Mouse (Mus musculus): ENCODE results near the gene Map10. TPM values are rescaled to one million over a fixed set of nuclear protein-coding genes. Genes with fewer than 3 reads are reported as not detected.

Map10 gene
- 4.9 and 5.9 TPM in 2 replicates for polyA plus RNA-seq (2015; fragmentation: Nextera tagmentation; extraction: Ambion mirVana)

DNA sequence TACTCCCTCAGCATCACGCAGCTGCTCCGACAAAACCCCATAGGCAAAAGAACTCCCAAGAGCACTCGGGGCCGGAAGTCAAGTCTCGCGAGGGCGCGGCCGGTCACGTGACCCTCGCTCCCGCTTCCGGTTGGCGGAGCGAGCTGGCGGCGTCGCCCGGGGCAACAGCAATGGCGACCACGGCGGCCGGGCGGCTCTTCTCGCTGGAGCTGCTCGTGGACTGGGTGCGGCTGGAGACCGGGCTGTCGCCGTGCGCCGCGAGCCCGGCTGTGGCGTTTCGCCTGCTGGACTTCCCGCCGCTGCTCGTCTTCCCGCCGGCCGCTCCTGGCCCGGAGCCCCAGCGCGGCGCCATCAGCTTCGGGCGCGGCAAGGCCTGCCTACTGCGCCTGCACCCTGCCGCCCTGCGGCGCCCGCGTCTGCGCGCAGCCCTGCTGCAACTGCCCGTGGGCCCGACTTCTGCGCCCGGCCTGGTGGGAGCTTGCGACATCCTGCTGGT, at the start of gene Map10:
Gene Map10, plus strand, starts transcription at position 119 of the 496 bp plus-strand sequence.
- H3K4me3 ChIP-seq: peak within 1 kb of the TSS; percentile 72
- H3K9me3 ChIP-seq: peaks cover 23% of the 10 kb centered on the region
- 3% methylated on average over 61 of the region's 62 CpGs for WGBS
- peak within 1 kb of the TSS; percentile 87 for H3K4me2 ChIP-seq
- H3K27ac ChIP-seq (replicated peaks): peak within 1 kb of the TSS; percentile 56
- no peaks in the 10 kb centered on the region for H3K27me3 ChIP-seq (replicated peaks)
- peak within 1 kb of the TSS; percentile 83 for H3K9ac ChIP-seq
- peak; percentile 56 for ATAC-seq (ENCODE audit: extremely low read depth, insufficient number of reproducible peaks, low FRiP score, low TSS enrichment)
- peaks cover 21% of the 10 kb centered on the region for H3K36me3 ChIP-seq
- H3K4me1 ChIP-seq: peaks cover 38% of the 10 kb centered on the region

DNA sequence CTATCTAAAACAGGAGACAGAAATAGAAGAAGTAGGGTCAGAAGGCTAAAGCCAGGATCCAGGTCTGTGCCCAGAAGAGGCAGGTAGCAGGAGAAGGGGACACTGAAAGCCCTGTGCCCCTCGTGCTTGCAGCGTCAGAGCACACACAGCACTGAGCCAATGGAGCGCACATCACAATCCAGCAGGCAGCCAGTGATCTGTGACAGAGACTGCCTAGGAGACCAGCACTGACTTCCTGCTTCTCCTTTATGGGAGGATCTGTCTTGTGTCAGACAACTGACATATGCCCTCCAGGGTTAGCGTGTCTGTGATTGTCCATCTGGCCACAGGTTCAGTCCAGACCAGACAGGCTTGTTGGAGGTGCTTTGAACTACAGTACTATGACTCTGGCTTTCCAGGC, 49.3 kb upstream of the Map10 start:
- no peak for ATAC-seq (ENCODE audit: extremely low read depth, insufficient number of reproducible peaks, low FRiP score, low TSS enrichment)
- H3K4me1 ChIP-seq: peaks cover 68% of the 10 kb centered on the region
- WGBS: 22% methylated on average over 4 of the region's 4 CpGs

DNA sequence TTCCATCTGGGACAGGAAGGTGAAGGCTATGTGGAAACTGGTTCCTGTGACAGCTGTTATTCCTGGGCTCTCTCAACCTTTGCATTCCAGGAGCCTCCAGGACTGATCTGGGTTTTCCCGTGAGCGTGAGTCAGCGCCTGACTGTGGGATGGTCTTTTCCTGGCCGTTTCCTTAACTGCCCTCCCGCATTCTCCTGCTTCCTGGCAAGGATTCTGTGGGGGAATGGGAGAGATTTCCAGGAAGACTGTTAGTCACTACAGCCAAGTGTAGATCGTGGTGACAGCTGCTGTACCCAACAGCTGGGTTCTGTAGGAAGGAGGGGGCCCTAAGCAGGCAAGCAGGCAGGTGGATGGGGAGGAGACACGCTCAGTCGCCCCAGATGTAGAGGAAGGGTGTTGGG, 45.3 kb upstream of the Map10 start:
- 30% methylated on average over 8 of the region's 8 CpGs for WGBS
- peak overlapping the region; percentile 59 for H3K27ac ChIP-seq (replicated peaks)
- peaks cover 4% of the 10 kb centered on the region; the same call in 1 of the 2 replicates for H3K9me3 ChIP-seq
- H3K4me3 ChIP-seq: no peak overlapping the region
- no peaks in the 10 kb centered on the region for H3K36me3 ChIP-seq
- no peak overlapping the region for H3K9ac ChIP-seq
- no peaks in the 10 kb centered on the region for H3K27me3 ChIP-seq (replicated peaks)
- peaks cover 35% of the 10 kb centered on the region for H3K4me1 ChIP-seq
- no peak overlapping the region for H3K4me2 ChIP-seq
- no peak for ATAC-seq (ENCODE audit: extremely low read depth, insufficient number of reproducible peaks, low FRiP score, low TSS enrichment)

More for the DNA sequence above, 49.3 kb upstream of the Map10 start:
- H3K27ac ChIP-seq (replicated peaks): peak overlapping the region; percentile 63
- no peaks in the 10 kb centered on the region for H3K36me3 ChIP-seq
- H3K9ac ChIP-seq: no peak overlapping the region
- H3K9me3 ChIP-seq: no peaks in the 10 kb centered on the region; the same call in 1 of the 2 replicates
- no peak overlapping the region for H3K4me3 ChIP-seq
- H3K27me3 ChIP-seq (replicated peaks): no peaks in the 10 kb centered on the region
- H3K4me2 ChIP-seq: no peak overlapping the region

DNA sequence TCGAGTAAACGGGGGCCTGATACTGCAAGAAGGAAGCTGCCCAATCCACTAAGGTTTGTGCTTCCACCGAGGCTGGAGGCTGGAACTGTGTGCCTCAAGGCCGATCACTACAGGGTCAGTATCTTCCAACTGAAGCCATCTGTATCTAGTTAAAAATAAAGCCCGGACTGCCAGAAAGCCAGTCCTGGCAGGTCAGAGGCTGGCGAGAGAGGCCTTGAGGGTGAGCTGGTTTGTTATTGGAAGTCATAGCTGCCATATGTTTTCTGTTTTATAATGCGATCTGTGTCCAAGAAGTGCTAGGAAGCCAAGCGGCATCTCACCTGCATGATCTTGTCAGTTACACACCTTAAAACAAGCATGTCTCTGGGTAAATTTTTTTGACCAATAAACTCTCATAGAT, 43.2 kb upstream of the Map10 start:
- 84% methylated on average over 8 of the region's 8 CpGs for WGBS
- Histone ChIP-seq H3K36me3 (no peaks in the 10 kb centered on the region), H3K9ac (no peak overlapping the region), H3K4me2 (no peak overlapping the region), H3K27me3 (replicated peaks) (no peaks in the 10 kb centered on the region), H3K4me1 (peaks cover 18% of the 10 kb centered on the region), H3K27ac (replicated peaks) (no peak overlapping the region), H3K4me3 (no peak overlapping the region), H3K9me3 (peaks cover 4% of the 10 kb centered on the region; the same call in 1 of the 2 replicates)
- no peak for ATAC-seq (ENCODE audit: extremely low read depth, insufficient number of reproducible peaks, low FRiP score, low TSS enrichment)

GRCm38 (mm10) chr8:125628834-125629233, 40.8 kb upstream of the Map10 start:
- Histone ChIP-seq H3K4me3 (no peak overlapping the region), H3K9ac (no peak overlapping the region), H3K27ac (replicated peaks) (no peak overlapping the region), H3K9me3 (peaks cover 4% of the 10 kb centered on the region; the same call in 1 of the 2 replicates), H3K27me3 (replicated peaks) (no peaks in the 10 kb centered on the region), H3K4me2 (no peak overlapping the region), H3K4me1 (peaks cover 9% of the 10 kb centered on the region), H3K36me3 (no peaks in the 10 kb centered on the region)
- 76% methylated on average over 1 of the region's 1 CpGs for WGBS
- no peak for ATAC-seq (ENCODE audit: extremely low read depth, insufficient number of reproducible peaks, low FRiP score, low TSS enrichment)

GRCm38 (mm10) chr8:125638411-125639058, 31.1 kb upstream of the Map10 start:
- H3K4me2 ChIP-seq: no peak overlapping the region
- H3K27me3 ChIP-seq (replicated peaks): no peaks in the 10 kb centered on the region
- H3K36me3 ChIP-seq: no peaks in the 10 kb centered on the region
- H3K9me3 ChIP-seq: peaks cover 8% of the 10 kb centered on the region; the same call in 1 of the 2 replicates
- WGBS: 52% methylated on average over 6 of the region's 6 CpGs
- H3K4me1 ChIP-seq: peaks cover 20% of the 10 kb centered on the region
- H3K9ac ChIP-seq: no peak overlapping the region
- H3K27ac ChIP-seq (replicated peaks): no peak overlapping the region
- no peak for ATAC-seq (ENCODE audit: extremely low read depth, insufficient number of reproducible peaks, low FRiP score, low TSS enrichment)
- H3K4me3 ChIP-seq: no peak overlapping the region

DNA sequence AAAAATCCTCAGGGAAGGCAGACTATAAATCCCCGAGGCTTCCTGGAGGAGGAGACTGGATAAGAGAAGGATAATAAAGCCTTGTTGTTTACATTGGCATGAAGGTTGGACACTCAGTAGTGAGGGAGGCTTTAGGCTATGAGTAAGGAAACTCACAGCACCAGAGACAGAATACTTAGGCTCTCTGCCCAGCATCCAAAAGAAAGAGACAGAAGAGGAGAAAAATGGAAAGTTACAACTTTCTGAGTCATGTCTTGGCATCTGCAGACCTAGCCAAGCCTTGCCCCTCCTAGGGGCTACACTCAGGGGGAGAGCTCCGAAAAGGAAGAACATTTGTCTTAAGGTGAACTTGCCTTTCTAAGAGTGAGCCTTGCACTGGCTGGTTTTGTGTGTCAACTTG, 30.0 kb upstream of the Map10 start:
- no peak overlapping the region for H3K9ac ChIP-seq
- 66% methylated on average over 2 of the region's 2 CpGs for WGBS
- ATAC-seq (ENCODE audit: extremely low read depth, insufficient number of reproducible peaks, low FRiP score, low TSS enrichment): no peak

DNA sequence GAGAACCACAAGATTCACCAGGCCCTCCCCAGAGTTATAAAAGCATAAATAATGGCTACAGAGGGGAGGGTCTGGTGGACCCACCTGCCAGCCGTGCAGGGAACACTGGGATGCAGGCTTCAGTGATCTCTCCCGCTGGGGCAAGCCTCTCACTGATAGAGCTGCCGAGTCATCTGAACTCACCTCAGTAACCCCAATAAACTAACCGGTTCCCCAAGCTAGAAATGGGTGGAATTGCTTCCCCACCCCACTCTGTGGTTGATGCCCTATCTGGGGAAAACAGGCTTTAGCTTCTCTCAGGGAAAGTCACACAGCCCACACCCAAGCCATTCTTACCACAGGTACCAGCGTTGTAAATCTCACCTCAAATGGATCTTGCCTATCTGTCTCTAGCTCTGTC, 28.9 kb upstream of the Map10 start:
- no peak overlapping the region for H3K4me3 ChIP-seq

More for the DNA sequence above, 30.0 kb upstream of the Map10 start:
- H3K27ac ChIP-seq (replicated peaks): no peak overlapping the region
- no peaks in the 10 kb centered on the region for H3K27me3 ChIP-seq (replicated peaks)
- peaks cover 20% of the 10 kb centered on the region for H3K4me1 ChIP-seq
- no peak overlapping the region for H3K4me2 ChIP-seq
- no peaks in the 10 kb centered on the region for H3K36me3 ChIP-seq
- H3K4me3 ChIP-seq: no peak overlapping the region
- peaks cover 8% of the 10 kb centered on the region; the same call in 1 of the 2 replicates for H3K9me3 ChIP-seq

DNA sequence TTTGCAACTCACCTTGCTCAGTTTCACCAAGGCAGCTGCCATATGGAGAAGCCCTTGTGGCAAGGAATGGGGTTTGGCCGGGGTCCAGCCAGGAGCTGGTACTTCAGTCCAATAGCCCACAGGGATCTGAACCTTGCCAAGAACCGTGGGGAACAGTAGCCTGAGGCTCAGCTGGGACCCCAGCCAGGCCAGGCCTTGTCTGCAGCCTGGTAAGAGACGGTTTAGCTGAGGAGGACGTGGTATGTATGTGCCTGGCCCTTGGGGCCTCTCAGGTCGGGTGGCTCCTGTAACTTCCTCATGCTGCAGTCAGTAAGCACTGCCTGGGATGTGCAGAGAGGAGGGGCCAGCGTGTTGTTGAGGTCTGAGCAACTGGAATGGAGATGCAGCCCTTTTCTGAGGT, 27.8 kb upstream of the Map10 start:
- H3K27me3 ChIP-seq (replicated peaks): no peaks in the 10 kb centered on the region

More for the DNA sequence above, 28.9 kb upstream of the Map10 start:
- H3K9me3 ChIP-seq: peaks cover 8% of the 10 kb centered on the region; the same call in 1 of the 2 replicates
- no peak overlapping the region for H3K27ac ChIP-seq (replicated peaks)
- H3K27me3 ChIP-seq (replicated peaks): no peaks in the 10 kb centered on the region
- H3K9ac ChIP-seq: no peak overlapping the region
- ATAC-seq (ENCODE audit: extremely low read depth, insufficient number of reproducible peaks, low FRiP score, low TSS enrichment): no peak
- no peak overlapping the region for H3K4me2 ChIP-seq
- H3K4me1 ChIP-seq: peaks cover 20% of the 10 kb centered on the region
- H3K36me3 ChIP-seq: no peaks in the 10 kb centered on the region
- 72% methylated on average over 5 of the region's 5 CpGs for WGBS

GRCm38 (mm10) chr8:125645757-125646478, 23.7 kb upstream of the Map10 start:
- Histone ChIP-seq H3K4me2 (no peak overlapping the region), H3K27ac (replicated peaks) (no peak overlapping the region), H3K27me3 (replicated peaks) (no peaks in the 10 kb centered on the region), H3K4me3 (no peak overlapping the region), H3K9ac (no peak overlapping the region), H3K9me3 (no peaks in the 10 kb centered on the region), H3K4me1 (peaks cover 8% of the 10 kb centered on the region), H3K36me3 (no peaks in the 10 kb centered on the region)
- WGBS: 70% methylated on average over 10 of the region's 10 CpGs
- ATAC-seq (ENCODE audit: extremely low read depth, insufficient number of reproducible peaks, low FRiP score, low TSS enrichment): no peak

More for the DNA sequence above, 27.8 kb upstream of the Map10 start:
- no peak overlapping the region for H3K27ac ChIP-seq (replicated peaks)
- H3K4me2 ChIP-seq: no peak overlapping the region
- 56% methylated on average over 6 of the region's 6 CpGs for WGBS
- peaks cover 20% of the 10 kb centered on the region for H3K4me1 ChIP-seq
- no peak overlapping the region for H3K9ac ChIP-seq
- no peaks in the 10 kb centered on the region for H3K36me3 ChIP-seq
- ATAC-seq (ENCODE audit: extremely low read depth, insufficient number of reproducible peaks, low FRiP score, low TSS enrichment): no peak
- H3K9me3 ChIP-seq: peaks cover 2% of the 10 kb centered on the region; the same call in 1 of the 2 replicates
- H3K4me3 ChIP-seq: no peak overlapping the region

DNA sequence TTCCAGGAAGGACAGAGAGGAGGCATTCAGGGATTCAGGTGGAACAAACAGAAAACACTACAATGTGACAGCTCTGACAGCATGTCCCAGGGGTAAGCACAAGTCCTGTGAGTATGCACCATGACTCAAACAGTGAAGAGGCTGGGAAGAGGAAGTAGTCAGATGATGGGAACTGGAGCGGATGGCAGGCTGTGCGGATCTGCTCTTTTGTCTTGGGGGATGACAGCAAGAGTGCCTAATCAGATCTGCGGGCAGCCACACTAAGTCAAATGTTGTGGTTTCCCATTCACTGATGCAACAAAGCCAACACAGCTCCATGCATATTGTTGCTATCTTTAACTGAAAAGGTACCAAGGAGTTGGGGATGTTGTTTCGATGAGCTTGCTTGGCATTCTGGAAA, 20.2 kb upstream of the Map10 start:
- no peak overlapping the region for H3K9ac ChIP-seq
- no peaks in the 10 kb centered on the region for H3K36me3 ChIP-seq
- H3K27me3 ChIP-seq (replicated peaks): no peaks in the 10 kb centered on the region
- H3K4me2 ChIP-seq: no peak overlapping the region
- no peak for ATAC-seq (ENCODE audit: extremely low read depth, insufficient number of reproducible peaks, low FRiP score, low TSS enrichment)
- no peaks in the 10 kb centered on the region for H3K9me3 ChIP-seq
- H3K4me3 ChIP-seq: no peak overlapping the region
- no peaks in the 10 kb centered on the region for H3K4me1 ChIP-seq
- no peak overlapping the region for H3K27ac ChIP-seq (replicated peaks)
- 71% methylated on average over 4 of the region's 4 CpGs for WGBS

All from heart, embryonic 13.5 days (tissue).